Mouse (Mus musculus) MEL (cell line): ENCODE measurements at regions not wholly inside any gene's neighbourhood (a gene's known extent, or its start where the extent isn't known, plus 50 kb on each side); places are given as distances from the start of the nearest gene placed in this dataset.

Source experiments
- DNase-seq: peaks from one replicate; pipeline ENCODE4 v3.0.0; 2011; ENCODE audit warnings: low read depth, low spot score
- H3K27ac ChIP-seq: 2 replicates; pipeline ENCODE4 v1.5.1; 2012; ENCODE audit warnings: low read depth, mild to moderate bottlenecking, control low read depth, low read length, moderate library complexity; ENCODE audit not compliant: control insufficient read depth
- H3K27me3 ChIP-seq, 2 experiments: fragments of 150-350 bp in 1 of 2; sonication (generic) in 1 of 2; 2 replicates each; pipeline ENCODE4 v1.6.1; 2012; ENCODE audit warnings: low read length in 2 of 2, mild to moderate bottlenecking in 2 of 2, improper control_type of control experiment in 1 of 2, moderate library complexity in 1 of 2; ENCODE audit not compliant: insufficient read depth in 2 of 2, control insufficient read depth in 1 of 2
- H3K36me3 ChIP-seq, 2 experiments: 2 replicates each; pipeline ENCODE4 v1.6.1; 2012 to 2014; ENCODE audit warnings: low read length in 2 of 2, improper control_type of control experiment in 1 of 2, inconsistent platforms in 1 of 2, mild to moderate bottlenecking in 1 of 2; ENCODE audit not compliant: insufficient read depth in 2 of 2, control insufficient read depth in 1 of 2
- H3K4me1 ChIP-seq, 2 experiments: fragments of 150-350 bp in 1 of 2; sonication (generic) in 1 of 2; 2 replicates each; pipeline ENCODE4 v1.6.1; 2012; ENCODE audit warnings: low read length in 2 of 2, improper control_type of control experiment in 1 of 2, mild to moderate bottlenecking in 1 of 2; ENCODE audit not compliant: insufficient read depth in 2 of 2, control insufficient read depth in 1 of 2
- H3K4me3 ChIP-seq, 2 experiments: fragments of 150-350 bp in 1 of 2; sonication (generic) in 1 of 2; 2 replicates each; pipeline ENCODE4 v1.5.1; 2012; ENCODE audit warnings: low read depth in 2 of 2, low read length in 2 of 2, mild to moderate bottlenecking in 2 of 2, moderate library complexity in 2 of 2, control low read depth in 1 of 2, improper control_type of control experiment in 1 of 2; ENCODE audit not compliant: control insufficient read depth in 1 of 2, insufficient read depth in 1 of 2
- H3K79me2 ChIP-seq: 2 replicates; pipeline ENCODE4 v1.6.1; 2012; ENCODE audit warnings: mild to moderate bottlenecking, low read length, moderate library complexity; ENCODE audit not compliant: control insufficient read depth, poor library complexity, insufficient read depth
- H3K9ac ChIP-seq: 2 replicates; pipeline ENCODE4 v1.6.1; 2012; ENCODE audit warnings: low read depth, mild to moderate bottlenecking, control low read depth, low read length, moderate library complexity; ENCODE audit not compliant: control insufficient read depth, poor library complexity, severe bottlenecking
- H3K9me3 ChIP-seq: fragments of 150-350 bp; sonication (generic); replicated peaks from 2 replicates; pipeline ENCODE4 v1.6.1; 2012; ENCODE audit warnings: mild to moderate bottlenecking, low read length, improper control_type of control experiment, moderate library complexity; ENCODE audit not compliant: insufficient read depth
- CHD2 ChIP-seq: IDR thresholded peaks from 2 replicates; pipeline ENCODE4 v1.6.1; 2011; ENCODE audit warnings: low read length, improper control_type of control experiment
- CTCF ChIP-seq, 3 experiments: IDR thresholded peaks in 2 of 3; conservative IDR thresholded peaks in 1 of 3; 2 replicates each; pipeline ENCODE4 v1.5.1; 2011 to 2012; ENCODE audit warnings: low read length in 3 of 3, low read depth in 2 of 3, mild to moderate bottlenecking in 2 of 3, improper control_type of control experiment in 1 of 3, inconsistent platforms in 1 of 3, mixed read lengths in 1 of 3, moderate library complexity in 1 of 3; ENCODE audit not compliant: control insufficient read depth in 1 of 3, insufficient read depth in 1 of 3, poor library complexity in 1 of 3, severe bottlenecking in 1 of 3
- EP300 ChIP-seq, 2 experiments: IDR thresholded peaks; 2 replicates each; pipeline ENCODE4 v1.6.1; 2011; ENCODE audit warnings: improper control_type of control experiment in 2 of 2, low read length in 2 of 2, low read depth in 1 of 2, mild to moderate bottlenecking in 1 of 2
- GATA1 ChIP-seq: IDR thresholded peaks from 2 replicates; pipeline ENCODE4 v1.6.1; 2011; ENCODE audit warnings: low read depth, low read length, improper control_type of control experiment
- JUND ChIP-seq: IDR thresholded peaks from 2 replicates; pipeline ENCODE4 v1.6.1; 2011; ENCODE audit warnings: low read depth, mild to moderate bottlenecking, improper control_type of control experiment, low read length
- MAFK ChIP-seq: IDR thresholded peaks from 2 replicates; pipeline ENCODE4 v1.6.1; 2011; ENCODE audit warnings: low read depth, mild to moderate bottlenecking, low read length, improper control_type of control experiment, borderline replicate concordance
- MYC ChIP-seq: IDR thresholded peaks from 2 replicates; pipeline ENCODE4 v1.6.1; 2011; ENCODE audit warnings: low read depth, mild to moderate bottlenecking, low read length, improper control_type of control experiment, moderate library complexity
- RAD21 ChIP-seq: IDR thresholded peaks from 2 replicates; pipeline ENCODE4 v1.6.1; 2011; ENCODE audit warnings: mild to moderate bottlenecking, low read depth, low read length, improper control_type of control experiment
- SIN3A ChIP-seq: IDR thresholded peaks from 2 replicates; pipeline ENCODE4 v1.6.1; 2012; ENCODE audit warnings: low read length, improper control_type of control experiment, inconsistent platforms
- TBP ChIP-seq: IDR thresholded peaks from 2 replicates; pipeline ENCODE4 v1.8.0; 2011; ENCODE audit warnings: low read depth, low read length, improper control_type of control experiment
- UBTF ChIP-seq: IDR thresholded peaks from 2 replicates; pipeline ENCODE4 v1.6.1; 2012; ENCODE audit warnings: low read depth, mild to moderate bottlenecking, inconsistent platforms, low read length, improper control_type of control experiment, moderate library complexity, borderline replicate concordance; ENCODE audit not compliant: insufficient read depth
- USF2 ChIP-seq, 2 experiments: IDR thresholded peaks; 2 replicates each; pipeline ENCODE4 v1.6.1; 2011 to 2012; ENCODE audit warnings: improper control_type of control experiment in 2 of 2, low read length in 2 of 2, borderline replicate concordance in 1 of 2, inconsistent platforms in 1 of 2, low read depth in 1 of 2, mild to moderate bottlenecking in 1 of 2; ENCODE audit not compliant: insufficient read depth in 1 of 2
- ZMIZ1 ChIP-seq: IDR thresholded peaks from 2 replicates; pipeline ENCODE4 v1.6.1; 2012; ENCODE audit warnings: low read depth, mild to moderate bottlenecking, inconsistent platforms, low read length, improper control_type of control experiment, moderate library complexity
- ZNF384 ChIP-seq: IDR thresholded peaks from 2 replicates; pipeline ENCODE4 v1.6.1; 2012; ENCODE audit warnings: low read depth, mild to moderate bottlenecking, inconsistent platforms, low read length, improper control_type of control experiment

GRCm38 (mm10) chr4:9055266-9055820 lies 816.5 kb upstream of the Car8 start:
- Histone ChIP-seq H3K9me3 (no peaks in the 10 kb centered on the region), H3K27me3 (no peaks in the 10 kb centered on the region; a peak in 1 of 4 replicates), H3K4me1 (no peaks in the 10 kb centered on the region), H3K4me3 (no peak overlapping the region), H3K36me3 (no peaks in the 10 kb centered on the region), H3K9ac (no peak overlapping the region), H3K27ac (no peak overlapping the region), H3K79me2 (no peaks in the 10 kb centered on the region)
- no peak for DNase-seq
- TF ChIP-seq GATA1 (no peak), ZNF384 (no peak), MAFK (no peak), MYC (no peak), EP300 (IDR thresholded peaks at IDR 0.05; ENCODE audit: low read depth in 1 of 2, low read length in 2 of 2) (no peak), JUND (no peak), CTCF (IDR thresholded peaks at IDR 0.05 in 2 of 3, conservative IDR thresholded peaks at IDR 0.05 in 1 of 3; ENCODE audit: control insufficient read depth in 1 of 3, insufficient read depth in 1 of 3, low read depth in 2 of 3, low read length in 3 of 3, poor library complexity in 1 of 3, severe bottlenecking in 1 of 3) (no peak), TBP (no peak), ZMIZ1 (no peak)

GRCm38 (mm10) chr4:9048817-9049216 lies 810.0 kb upstream of the Car8 start:
- Histone ChIP-seq H3K36me3 (no peaks in the 10 kb centered on the region), H3K4me1 (no peaks in the 10 kb centered on the region), H3K4me3 (no peak overlapping the region), H3K27ac (no peak overlapping the region), H3K9me3 (no peaks in the 10 kb centered on the region), H3K9ac (no peak overlapping the region), H3K27me3 (no peaks in the 10 kb centered on the region), H3K79me2 (no peaks in the 10 kb centered on the region)
- DNase-seq, result no peak
- no peak for TF ChIP-seq UBTF
- peak; percentile 57; the same call in 1 of the 2 replicates for TF ChIP-seq MAFK

GRCm38 (mm10) chr4:9047151-9047550 lies 808.3 kb upstream of the Car8 start:
- Histone ChIP-seq H3K9me3 (no peaks in the 10 kb centered on the region), H3K36me3 (no peaks in the 10 kb centered on the region), H3K4me3 (no peak overlapping the region), H3K79me2 (no peaks in the 10 kb centered on the region)
- TF ChIP-seq ZMIZ1 (no peak), CHD2 (no peak), SIN3A (no peak), RAD21 (no peak), UBTF (no peak), USF2 (IDR thresholded peaks at IDR 0.05; ENCODE audit: borderline replicate concordance in 1 of 2, insufficient read depth in 1 of 2, low read depth in 1 of 2, low read length in 2 of 2) (no peak)
- TF ChIP-seq, all 39 proteins: peak for 0
- H3K27ac ChIP-seq, result no peak overlapping the region
- no peak overlapping the region for H3K9ac ChIP-seq
- no peaks in the 10 kb centered on the region for H3K4me1 ChIP-seq
- no peaks in the 10 kb centered on the region for H3K27me3 ChIP-seq
- DNase-seq, result no peak
